Mouse (Mus musculus): ENCODE data around the gene Syce3. TPM values are rescaled to one million over a fixed set of nuclear protein-coding genes. Genes with fewer than 3 reads are reported as not detected.

Syce3 gene
- polyA plus RNA-seq, 1 experiment = not detected

GRCm38 (mm10) chr15:89374801-89375534 lies 35.3 kb downstream of the Syce3 start:
- H3K4me3 ChIP-seq (ENCODE audit: insufficient read depth, low read length) = no peak overlapping the region
- no peak overlapping the region for H3K27ac ChIP-seq (ENCODE audit: insufficient read depth, low read depth, low read length)
- peaks cover 6% of the 10 kb centered on the region for H3K4me1 ChIP-seq (ENCODE audit: control insufficient read depth, insufficient read depth, low read length)
- TF ChIP-seq POLR2A (IDR thresholded peaks at IDR 0.05; ENCODE audit: borderline replicate concordance, low read depth, low read length) = no peak
- TF ChIP-seq CTCF (IDR thresholded peaks at IDR 0.05; ENCODE audit: low read depth, low read length) = no peak

DNA sequence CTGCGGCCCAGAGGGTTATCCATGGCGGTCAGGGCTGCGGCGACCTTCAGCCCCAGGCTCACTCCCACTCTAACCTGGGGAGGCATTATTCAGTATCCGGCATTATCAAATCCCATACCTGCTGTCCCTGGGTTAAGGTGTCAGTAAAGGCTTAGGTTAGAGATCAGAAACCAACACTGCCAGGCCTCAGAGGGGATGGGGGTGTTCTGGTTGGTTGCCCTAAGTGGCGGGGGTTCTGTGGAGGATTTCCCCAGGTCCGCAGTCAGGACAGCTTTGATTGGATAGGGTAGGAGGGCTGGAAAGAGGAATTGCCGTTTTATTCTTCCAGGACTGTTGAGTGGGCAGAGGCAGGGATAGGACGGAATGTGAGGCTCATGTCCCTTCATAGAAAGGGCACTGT lies 36.0 kb downstream of the Syce3 start:
- Histone ChIP-seq H3K4me3 (ENCODE audit: insufficient read depth, low read length) (peak overlapping the region; percentile 74), H3K4me1 (ENCODE audit: control insufficient read depth, insufficient read depth, low read length) (peaks cover 6% of the 10 kb centered on the region), H3K27ac (ENCODE audit: insufficient read depth, low read depth, low read length) (no peak overlapping the region)
- TF ChIP-seq CTCF (IDR thresholded peaks at IDR 0.05; ENCODE audit: low read depth, low read length) (no peak), POLR2A (IDR thresholded peaks at IDR 0.05; ENCODE audit: borderline replicate concordance, low read depth, low read length) (no peak)

DNA sequence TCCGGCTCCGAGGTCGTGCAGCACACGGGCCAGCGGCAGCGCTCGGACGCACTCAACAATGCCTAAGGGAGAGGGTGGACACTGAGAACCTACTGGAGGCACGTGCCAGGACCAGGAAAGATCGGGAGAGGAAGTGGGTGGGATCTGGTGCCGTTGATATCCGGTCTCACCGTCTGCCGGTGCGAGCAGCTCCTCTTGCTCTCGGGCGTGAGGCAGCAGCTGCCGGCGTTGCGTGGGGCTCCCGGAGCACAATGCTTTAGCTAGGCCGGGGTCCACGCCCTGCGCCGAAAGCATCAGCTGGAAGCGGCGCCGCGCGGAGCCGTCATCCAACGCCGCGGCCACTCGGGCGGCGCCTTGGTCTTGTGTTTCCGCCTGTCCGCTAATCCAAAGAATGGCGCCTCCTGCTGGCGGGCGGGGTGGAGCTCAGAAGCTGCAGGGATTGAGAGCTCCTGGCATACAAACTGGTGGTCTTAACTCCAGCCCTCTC lies 36.5 kb downstream of the Syce3 start, which contains the start of gene Sco2:
Gene Sco2, minus strand, starts transcription at position 85 of the 487 bp plus-strand sequence.
- H3K27ac ChIP-seq (ENCODE audit: insufficient read depth, low read depth, low read length) = peak within 1 kb of the TSS; percentile 84
- peak; percentile 81 for TF ChIP-seq CTCF (IDR thresholded peaks at IDR 0.05; ENCODE audit: low read depth, low read length)
- TF ChIP-seq POLR2A (IDR thresholded peaks at IDR 0.05; ENCODE audit: borderline replicate concordance, low read depth, low read length) = no peak
- H3K4me3 ChIP-seq (ENCODE audit: insufficient read depth, low read length) = peak within 1 kb of the TSS; percentile 74
- peaks cover 6% of the 10 kb centered on the region for H3K4me1 ChIP-seq (ENCODE audit: control insufficient read depth, insufficient read depth, low read length)

DNA sequence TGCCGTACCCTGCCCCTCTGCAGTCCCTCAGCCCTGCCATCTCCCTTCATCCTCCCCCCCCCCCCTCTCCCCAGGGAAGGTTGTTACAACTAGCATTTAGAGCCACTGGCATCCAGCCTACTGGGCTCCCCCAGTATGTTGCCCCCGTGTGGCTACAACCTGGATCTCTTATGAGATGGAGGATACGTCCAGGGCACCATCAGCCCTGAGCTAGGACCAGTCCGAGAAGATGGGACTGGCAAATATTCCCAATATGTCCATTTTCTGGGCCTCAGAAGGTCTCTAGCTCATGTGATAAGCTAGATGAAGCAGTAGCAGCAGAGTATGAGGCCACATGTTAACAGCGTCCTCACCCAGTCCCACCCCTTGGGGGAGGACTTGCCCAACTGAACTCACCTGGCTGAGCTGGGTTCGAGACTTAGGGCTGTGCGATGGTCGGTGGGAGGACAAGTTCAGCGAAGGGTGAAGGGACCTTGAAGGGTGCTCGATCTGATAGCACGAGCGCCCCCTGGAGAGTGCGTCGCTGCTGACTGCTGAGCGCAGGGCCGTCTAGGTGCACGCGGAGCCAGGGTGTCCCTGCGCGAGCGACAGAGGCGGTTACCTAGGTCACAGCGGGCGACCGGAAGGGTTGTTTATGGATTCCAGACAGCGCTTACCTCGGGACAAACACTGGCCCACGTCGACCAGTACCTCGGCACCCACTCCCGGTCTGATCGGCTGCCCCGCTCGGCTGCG lies 37.1 kb downstream of the Syce3 start:
- TF ChIP-seq POLR2A (IDR thresholded peaks at IDR 0.05; ENCODE audit: borderline replicate concordance, low read depth, low read length) = no peak
- TF ChIP-seq CTCF (IDR thresholded peaks at IDR 0.05; ENCODE audit: low read depth, low read length) = peak; percentile 47

GRCm38 (mm10) chr15:89372536-89372935 lies 37.8 kb downstream of the Syce3 start:
- TF ChIP-seq POLR2A (IDR thresholded peaks at IDR 0.05; ENCODE audit: borderline replicate concordance, low read depth, low read length) (no peak), CTCF (IDR thresholded peaks at IDR 0.05; ENCODE audit: low read depth, low read length) (no peak)
- peaks cover 6% of the 10 kb centered on the region for H3K4me1 ChIP-seq (ENCODE audit: control insufficient read depth, insufficient read depth, low read length)
- H3K27ac ChIP-seq (ENCODE audit: insufficient read depth, low read depth, low read length) = no peak overlapping the region
- peak overlapping the region; percentile 74 for H3K4me3 ChIP-seq (ENCODE audit: insufficient read depth, low read length)

More for the DNA sequence above, 37.1 kb downstream of the Syce3 start:
- Histone ChIP-seq H3K4me3 (ENCODE audit: insufficient read depth, low read length) (peak overlapping the region; percentile 74), H3K4me1 (ENCODE audit: control insufficient read depth, insufficient read depth, low read length) (peaks cover 6% of the 10 kb centered on the region), H3K27ac (ENCODE audit: insufficient read depth, low read depth, low read length) (peak overlapping the region; percentile 84)

DNA sequence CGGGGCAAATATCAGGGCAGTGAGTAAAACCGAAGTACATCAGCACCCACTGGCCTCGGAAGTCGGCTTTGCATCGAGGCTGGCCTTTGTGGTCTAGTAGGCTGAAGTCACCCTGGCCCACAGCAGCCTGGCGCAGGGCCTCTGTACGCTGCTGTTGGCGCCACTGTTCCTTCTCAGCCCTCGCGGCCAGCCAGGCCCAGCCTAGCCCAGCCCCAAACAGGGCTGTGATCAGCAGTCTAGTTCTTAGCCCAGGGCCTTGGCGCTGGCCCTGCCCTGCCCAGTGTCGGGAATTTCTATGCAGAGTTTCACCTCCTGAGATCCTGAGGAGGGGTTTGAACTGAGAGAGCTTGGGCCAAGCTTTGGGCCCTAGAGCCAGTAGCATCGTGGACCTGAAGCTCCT lies 38.2 kb downstream of the Syce3 start:
- peaks cover 6% of the 10 kb centered on the region for H3K4me1 ChIP-seq (ENCODE audit: control insufficient read depth, insufficient read depth, low read length)
- no peak overlapping the region for H3K27ac ChIP-seq (ENCODE audit: insufficient read depth, low read depth, low read length)
- TF ChIP-seq CTCF (IDR thresholded peaks at IDR 0.05; ENCODE audit: low read depth, low read length) = no peak
- TF ChIP-seq POLR2A (IDR thresholded peaks at IDR 0.05; ENCODE audit: borderline replicate concordance, low read depth, low read length) = no peak
- H3K4me3 ChIP-seq (ENCODE audit: insufficient read depth, low read length) = no peak overlapping the region

GRCm38 (mm10) chr15:89365141-89365551 lies 45.2 kb downstream of the Syce3 start:
- H3K4me3 ChIP-seq (ENCODE audit: insufficient read depth, low read length) = no peak overlapping the region
- H3K4me1 ChIP-seq (ENCODE audit: control insufficient read depth, insufficient read depth, low read length) = peaks cover 3% of the 10 kb centered on the region
- no peak overlapping the region for H3K27ac ChIP-seq (ENCODE audit: insufficient read depth, low read depth, low read length)
- TF ChIP-seq CTCF (IDR thresholded peaks at IDR 0.05; ENCODE audit: low read depth, low read length) (no peak), POLR2A (IDR thresholded peaks at IDR 0.05; ENCODE audit: borderline replicate concordance, low read depth, low read length) (no peak)

DNA sequence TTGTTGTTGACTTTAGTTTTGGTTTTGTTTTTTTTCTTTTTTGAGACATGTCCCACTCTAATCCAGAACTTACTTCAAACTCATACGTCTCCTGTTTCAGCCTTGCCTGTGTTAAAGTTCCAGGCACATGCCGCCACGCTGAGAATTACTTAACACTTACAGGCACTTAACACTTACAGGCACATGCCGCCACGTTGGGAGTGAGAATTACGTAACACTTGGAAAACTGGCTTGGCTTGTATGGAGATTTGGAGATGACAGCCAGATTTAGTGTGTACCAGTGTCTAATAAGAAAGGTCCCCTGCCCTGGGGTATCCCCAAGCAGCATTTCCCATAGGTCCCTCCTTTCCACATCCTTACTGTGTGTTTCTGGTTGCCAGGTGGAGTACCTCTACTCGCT lies 47.3 kb downstream of the Syce3 start:
- H3K27ac ChIP-seq (ENCODE audit: insufficient read depth, low read depth, low read length) = no peak overlapping the region
- H3K4me3 ChIP-seq (ENCODE audit: insufficient read depth, low read length) = no peak overlapping the region
- H3K4me1 ChIP-seq (ENCODE audit: control insufficient read depth, insufficient read depth, low read length) = peaks cover 16% of the 10 kb centered on the region
- TF ChIP-seq POLR2A (IDR thresholded peaks at IDR 0.05; ENCODE audit: borderline replicate concordance, low read depth, low read length) (no peak), CTCF (IDR thresholded peaks at IDR 0.05; ENCODE audit: low read depth, low read length) (no peak)

DNA sequence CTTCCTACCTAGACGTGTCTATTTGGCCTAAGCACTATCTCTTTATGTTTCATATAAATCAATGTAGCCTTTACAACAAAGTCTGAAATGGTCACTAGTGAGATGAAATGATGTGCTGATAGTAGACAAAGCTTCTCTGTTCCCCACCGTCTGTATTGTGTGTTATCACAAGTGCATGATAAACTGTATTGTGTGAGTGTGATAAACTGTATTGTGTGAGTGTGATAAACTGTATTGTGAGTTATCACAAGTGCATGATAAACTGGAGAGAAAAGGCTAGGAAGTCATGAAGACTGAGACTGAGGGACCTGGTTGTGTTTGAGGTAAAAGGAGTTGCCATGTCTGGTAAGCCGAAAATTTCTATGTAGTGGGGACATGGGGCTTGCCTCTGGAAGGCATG lies 51.5 kb downstream of the Syce3 start:
- Histone ChIP-seq H3K4me1 (ENCODE audit: control insufficient read depth, insufficient read depth, low read length) (peaks cover 25% of the 10 kb centered on the region), H3K4me3 (ENCODE audit: insufficient read depth, low read length) (no peak overlapping the region), H3K27ac (ENCODE audit: insufficient read depth, low read depth, low read length) (no peak overlapping the region)
- TF ChIP-seq CTCF (IDR thresholded peaks at IDR 0.05; ENCODE audit: low read depth, low read length) (no peak), POLR2A (IDR thresholded peaks at IDR 0.05; ENCODE audit: borderline replicate concordance, low read depth, low read length) (no peak)

- Histone ChIP-seq H3K4me3 (ENCODE audit: insufficient read depth, low read length) (peak overlapping the region; percentile 93), H3K27ac (ENCODE audit: insufficient read depth, low read depth, low read length) (peak overlapping the region; percentile 66), H3K4me1 (ENCODE audit: control insufficient read depth, insufficient read depth, low read length) (peaks cover 25% of the 10 kb centered on the region)
- no peak for TF ChIP-seq POLR2A (IDR thresholded peaks at IDR 0.05; ENCODE audit: borderline replicate concordance, low read depth, low read length)
- TF ChIP-seq CTCF (IDR thresholded peaks at IDR 0.05; ENCODE audit: low read depth, low read length) = no peak
Measured at GRCm38 (mm10) chr15:89356372-89356771, 53.9 kb downstream of the Syce3 start.
